Mouse (Mus musculus) liver, embryonic 15.5 days (tissue): ENCODE results near the gene Slc2a3. TPM values are rescaled to one million over a fixed set of nuclear protein-coding genes. Genes with fewer than 3 reads are reported as not detected.
A peak's percentile ranks its signal among the peaks of the same experiment; 100 is the strongest.

ENCODE experiments used
- ATAC-seq: fragments of 200-750 bp; cut with Nextera tagmentation; 2 replicates; pipeline ENCODE4 v1.8.0; 2017; ENCODE audit warnings: moderate number of reproducible peaks, mild to moderate bottlenecking, moderate library complexity; ENCODE audit not compliant: insufficient read depth
- H3K27ac ChIP-seq: fragments of 300-500 bp; sonication (generic); replicated peaks from 2 replicates; pipeline ENCODE4 v1.5.1; 2015; ENCODE audit warnings: mild to moderate bottlenecking, inconsistent platforms
- H3K27me3 ChIP-seq: fragments of 300-500 bp; sonication (generic); 2 replicates; pipeline ENCODE4 v1.6.1; 2015; ENCODE audit warnings: mild to moderate bottlenecking, inconsistent platforms
- H3K36me3 ChIP-seq: fragments of 300-500 bp; sonication (generic); replicated peaks from 2 replicates; pipeline ENCODE4 v1.6.1; 2015; ENCODE audit warnings: moderate library complexity, mild to moderate bottlenecking, inconsistent platforms
- H3K4me1 ChIP-seq: fragments of 300-500 bp; sonication (generic); replicated peaks from 2 replicates; pipeline ENCODE4 v1.6.1; 2015; ENCODE audit warnings: inconsistent platforms
- H3K4me2 ChIP-seq: fragments of 300-500 bp; sonication (generic); 2 replicates; pipeline ENCODE4 v1.6.1; 2015; ENCODE audit warnings: moderate library complexity, mild to moderate bottlenecking, inconsistent platforms
- H3K4me3 ChIP-seq: fragments of 300-500 bp; sonication (generic); replicated peaks from 2 replicates; pipeline ENCODE4 v1.5.1; 2015; ENCODE audit warnings: mild to moderate bottlenecking, inconsistent platforms
- H3K9ac ChIP-seq: fragments of 300-500 bp; sonication (generic); 2 replicates; pipeline ENCODE4 v1.6.1; 2015; ENCODE audit warnings: moderate library complexity, mild to moderate bottlenecking, inconsistent platforms
- H3K9me3 ChIP-seq: fragments of 300-500 bp; sonication (generic); replicated peaks from 2 replicates; pipeline ENCODE4 v1.6.1; 2016; ENCODE audit warnings: inconsistent platforms
- WGBS: fragments of 180-500 bp; shearing (Covaris S2); methylation state at CpG from one replicate; pipeline ENCODE4 v1.1.7; 2015; ENCODE audit warnings: mixed read lengths; ENCODE audit not compliant: insufficient replicate concordance; 5-methylcytosine and 5-hydroxymethylcytosine counted together
- polyA plus RNA-seq: library from polyadenylated mRNA; unstranded; fragments of >200 nt; fragmentation: Nextera tagmentation; extraction: Ambion mirVana; gene quantifications from 2 replicates; pipeline ENCODE4 v1.2.1, GENCODE M21; 2015

The Slc2a3 gene
- polyA plus RNA-seq, 1 experiment from 2014 or later: 11.8 TPM

DNA sequence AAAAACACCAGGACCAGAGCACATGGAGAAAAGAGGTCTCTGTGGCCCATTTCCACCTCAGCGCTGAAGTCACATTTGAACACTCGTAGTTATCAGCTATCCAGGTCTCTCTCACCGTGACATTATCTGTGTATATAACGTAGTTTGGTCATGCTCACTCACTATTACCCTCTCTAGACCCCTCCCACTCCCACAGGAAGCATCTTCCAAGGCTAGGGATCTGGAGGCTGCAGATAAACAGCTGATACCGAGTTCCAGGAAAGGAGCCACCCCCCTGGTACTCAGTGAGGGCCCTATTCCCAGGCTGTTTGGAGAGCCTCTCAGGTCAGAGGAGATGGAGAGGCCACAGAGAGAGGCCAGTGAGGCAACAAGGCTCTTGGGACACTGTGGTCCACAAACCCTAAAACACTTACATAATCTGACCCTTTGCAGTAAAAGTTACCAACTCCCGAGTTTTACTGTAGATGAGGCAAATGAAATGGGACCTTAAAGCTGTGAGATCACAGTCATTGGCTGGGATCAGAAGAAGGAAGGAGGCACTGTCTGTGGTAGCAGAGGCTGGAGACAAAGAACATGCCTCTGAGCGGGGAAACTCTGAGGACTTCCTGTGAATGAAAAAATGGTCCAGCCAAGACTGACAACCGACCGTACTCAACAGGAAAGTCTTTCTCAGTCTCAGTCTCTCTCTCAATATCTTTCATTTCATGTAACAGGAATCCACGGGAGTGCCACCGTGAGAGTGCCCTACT lies 38.3 kb downstream of the Slc2a3 start:
- Histone ChIP-seq H3K4me1 (peaks cover 68% of the 10 kb centered on the region), H3K9ac (no peak overlapping the region), H3K4me2 (peak overlapping the region; percentile 94), H3K9me3 (no peaks in the 10 kb centered on the region), H3K27ac (peak overlapping the region; percentile 79), H3K4me3 (no peak overlapping the region), H3K27me3 (peaks cover 7% of the 10 kb centered on the region), H3K36me3 (no peaks in the 10 kb centered on the region)
- WGBS: 12% methylated on average over 11 of the region's 11 CpGs
- ATAC-seq: peak; percentile 88

DNA sequence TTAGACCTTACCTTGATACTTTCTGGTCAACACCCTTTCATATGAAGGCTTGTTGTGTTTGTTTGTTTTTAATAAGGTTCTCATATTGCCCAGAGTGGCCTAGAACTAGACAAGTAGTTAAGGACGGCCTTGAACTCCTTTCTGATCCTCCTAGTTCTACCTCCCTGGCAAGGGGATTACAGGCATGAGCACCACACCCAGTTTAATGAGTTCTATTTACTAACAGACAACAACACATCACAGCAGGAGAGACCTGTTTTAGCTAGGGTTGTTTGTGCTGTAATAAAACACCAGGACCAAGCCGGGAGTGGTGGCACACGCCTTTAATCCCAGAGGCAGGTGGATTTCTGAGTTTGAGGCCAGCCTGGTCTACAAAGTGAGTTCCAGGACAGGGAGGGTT lies 39.0 kb downstream of the Slc2a3 start:
- ATAC-seq: peak; percentile 22; the same call in 1 of the 2 replicates
- Histone ChIP-seq H3K27ac (peak overlapping the region; percentile 79), H3K9me3 (no peaks in the 10 kb centered on the region), H3K9ac (no peak overlapping the region), H3K27me3 (peaks cover 7% of the 10 kb centered on the region), H3K36me3 (no peaks in the 10 kb centered on the region), H3K4me2 (peak overlapping the region; percentile 94), H3K4me3 (no peak overlapping the region), H3K4me1 (peaks cover 68% of the 10 kb centered on the region)
- 59% methylated on average over 3 of the region's 3 CpGs for WGBS

GRCm38 (mm10) chr6:122761901-122762300 lies 39.5 kb downstream of the Slc2a3 start:
- Histone ChIP-seq H3K4me2 (peak overlapping the region; percentile 94; the same call in 1 of the 2 replicates), H3K27ac (peak overlapping the region; percentile 79)
- no peak for ATAC-seq

DNA sequence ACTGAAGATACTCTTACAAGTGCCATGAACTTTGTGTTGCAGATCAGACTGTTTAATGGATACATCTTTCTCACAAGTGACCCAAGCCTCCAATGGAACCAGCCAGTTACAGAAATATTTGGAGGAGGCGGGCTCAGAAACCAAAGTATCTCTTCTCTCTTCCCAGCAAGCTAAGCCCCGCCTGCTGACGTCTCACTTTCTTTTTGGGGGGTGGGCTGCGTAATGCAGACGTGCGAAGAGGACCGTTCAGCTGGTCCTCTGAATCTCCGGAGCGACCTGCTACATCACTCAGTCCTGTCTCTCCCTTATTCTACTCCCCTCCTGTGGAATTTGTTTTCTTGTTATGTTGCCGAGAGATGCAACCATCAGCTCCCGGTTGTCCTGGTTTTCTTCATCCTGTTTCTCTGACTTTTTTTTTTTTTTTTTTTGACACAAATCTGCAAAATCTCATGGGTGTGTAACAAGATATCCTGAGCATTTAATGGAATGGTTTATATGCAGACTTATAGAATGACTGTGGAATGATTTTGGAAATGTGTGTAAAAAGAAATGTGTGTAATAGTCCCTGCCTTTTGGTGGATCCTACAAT lies 40.3 kb downstream of the Slc2a3 start:
- H3K27me3 ChIP-seq: peaks cover 7% of the 10 kb centered on the region
- WGBS: 6% methylated on average over 11 of the region's 11 CpGs
- no peak for ATAC-seq
- peaks cover 67% of the 10 kb centered on the region for H3K4me1 ChIP-seq
- peak overlapping the region; percentile 47 for H3K4me2 ChIP-seq
- H3K27ac ChIP-seq: no peak overlapping the region
- peak overlapping the region; percentile 38; the same call in 1 of the 2 replicates for H3K4me3 ChIP-seq
- H3K9ac ChIP-seq: no peak overlapping the region; the same call in 1 of the 2 replicates
- no peaks in the 10 kb centered on the region for H3K36me3 ChIP-seq
- H3K9me3 ChIP-seq: no peaks in the 10 kb centered on the region

More at GRCm38 (mm10) chr6:122761901-122762300, 39.5 kb downstream of the Slc2a3 start:
- Histone ChIP-seq H3K9me3 (no peaks in the 10 kb centered on the region), H3K36me3 (no peaks in the 10 kb centered on the region), H3K4me1 (peaks cover 68% of the 10 kb centered on the region), H3K9ac (no peak overlapping the region), H3K4me3 (no peak overlapping the region), H3K27me3 (peaks cover 7% of the 10 kb centered on the region)

DNA sequence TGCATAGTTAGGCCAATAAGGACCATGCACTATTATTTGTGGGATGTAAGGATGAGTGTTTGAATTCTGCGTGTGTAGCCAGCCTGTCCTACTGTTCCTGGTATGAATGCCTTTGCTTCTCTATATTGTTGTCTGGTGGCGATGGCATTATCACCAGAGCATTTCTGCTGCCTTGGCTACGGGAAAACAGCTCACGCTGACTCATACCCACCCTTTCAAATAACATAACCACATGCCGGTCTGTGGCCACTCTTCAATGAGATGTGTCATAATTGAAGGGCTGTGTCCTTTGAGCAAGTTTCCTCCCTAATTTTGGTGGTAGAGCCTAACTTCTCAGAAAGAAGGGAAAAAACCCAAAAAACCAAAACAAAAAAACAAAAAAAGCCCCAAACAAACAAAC lies 42.7 kb downstream of the Slc2a3 start:
- no peak for ATAC-seq
- no peaks in the 10 kb centered on the region for H3K9me3 ChIP-seq
- H3K9ac ChIP-seq: no peak overlapping the region
- H3K36me3 ChIP-seq: no peaks in the 10 kb centered on the region
- H3K4me2 ChIP-seq: no peak overlapping the region
- 23% methylated on average over 5 of the region's 5 CpGs for WGBS
- no peak overlapping the region for H3K27ac ChIP-seq
- H3K4me1 ChIP-seq: peaks cover 43% of the 10 kb centered on the region
- no peaks in the 10 kb centered on the region for H3K27me3 ChIP-seq
- no peak overlapping the region for H3K4me3 ChIP-seq

GRCm38 (mm10) chr6:122755913-122756312 lies 45.5 kb downstream of the Slc2a3 start:
- Histone ChIP-seq H3K27ac (no peak overlapping the region), H3K4me2 (no peak overlapping the region), H3K4me1 (peaks cover 16% of the 10 kb centered on the region), H3K9me3 (no peaks in the 10 kb centered on the region), H3K36me3 (no peaks in the 10 kb centered on the region), H3K27me3 (no peaks in the 10 kb centered on the region), H3K4me3 (no peak overlapping the region), H3K9ac (no peak overlapping the region)
- no peak for ATAC-seq
- WGBS: 19% methylated on average over 2 of the region's 2 CpGs

GRCm38 (mm10) chr6:122750579-122750978 lies 50.9 kb downstream of the Slc2a3 start:
- no peak for ATAC-seq
- no peak overlapping the region for H3K27ac ChIP-seq
- H3K4me2 ChIP-seq: no peak overlapping the region
- H3K9ac ChIP-seq: no peak overlapping the region
- no peaks in the 10 kb centered on the region for H3K4me1 ChIP-seq
- no peaks in the 10 kb centered on the region for H3K9me3 ChIP-seq
- no peak overlapping the region for H3K4me3 ChIP-seq
- no peaks in the 10 kb centered on the region for H3K36me3 ChIP-seq
- H3K27me3 ChIP-seq: no peaks in the 10 kb centered on the region
- 59% methylated on average over 6 of the region's 6 CpGs for WGBS

DNA sequence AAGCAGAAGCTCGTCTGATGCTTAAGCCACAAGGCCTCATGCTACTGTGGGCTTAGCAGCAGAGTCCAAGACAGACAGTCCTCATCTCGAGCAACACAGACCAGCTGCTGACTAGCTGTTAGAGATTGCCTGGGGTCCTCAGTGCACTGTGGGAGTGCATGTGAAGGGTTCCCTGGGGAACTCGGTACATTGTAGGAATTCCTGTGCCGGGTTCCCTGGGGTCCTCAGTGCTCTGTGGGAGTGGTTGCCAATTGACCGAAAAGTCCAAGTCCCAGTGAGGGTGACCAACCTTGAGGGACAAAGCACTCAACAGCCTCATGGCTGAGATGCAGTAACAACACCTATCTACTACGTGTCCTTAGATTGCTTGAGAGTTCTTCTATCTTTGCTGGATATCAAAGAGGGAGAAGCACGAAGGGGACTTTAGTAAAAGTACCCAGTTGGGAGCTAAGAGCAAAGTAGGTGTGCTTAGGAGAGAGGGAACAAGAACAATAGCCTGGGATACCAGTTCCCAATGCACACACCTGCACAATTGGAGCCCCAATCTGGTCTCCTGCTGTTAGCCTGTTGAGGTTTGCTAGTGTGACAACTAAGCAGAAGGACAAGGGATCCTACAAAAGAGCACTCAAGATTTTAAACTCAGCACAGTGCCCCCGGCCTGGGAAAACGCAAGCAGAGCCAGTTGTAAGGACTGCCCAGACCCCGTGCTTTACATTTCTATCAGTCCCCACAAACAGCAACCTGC lies 56.8 kb downstream of the Slc2a3 start:
- no peaks in the 10 kb centered on the region for H3K9me3 ChIP-seq
- H3K4me2 ChIP-seq: no peak overlapping the region
- no peak overlapping the region for H3K27ac ChIP-seq
- 56% methylated on average over 10 of the region's 10 CpGs for WGBS
- peaks cover 17% of the 10 kb centered on the region for H3K4me1 ChIP-seq
- H3K27me3 ChIP-seq: peaks cover 37% of the 10 kb centered on the region
- H3K4me3 ChIP-seq: no peak overlapping the region
- no peaks in the 10 kb centered on the region for H3K36me3 ChIP-seq
- no peak overlapping the region for H3K9ac ChIP-seq
- ATAC-seq: no peak

DNA sequence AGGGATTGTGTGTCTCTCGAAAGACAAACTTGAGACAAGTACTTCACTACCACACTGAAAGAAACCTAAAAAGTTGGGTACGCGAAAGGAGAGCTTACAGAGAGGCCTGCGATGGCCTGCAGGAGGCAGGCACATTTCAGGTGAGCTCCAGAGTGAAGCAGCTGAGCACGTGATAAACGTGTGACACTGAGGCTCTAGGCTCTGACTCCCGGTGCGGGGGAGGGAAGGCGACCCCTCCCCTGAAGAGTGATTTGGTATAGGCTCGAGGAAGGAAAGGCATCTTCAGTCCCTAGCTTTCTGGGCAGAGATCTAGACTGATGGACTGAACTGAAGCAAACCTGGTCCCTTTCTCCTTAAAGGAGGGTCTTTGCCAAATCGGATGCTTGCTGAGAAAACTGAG lies 58.1 kb downstream of the Slc2a3 start:
- H3K36me3 ChIP-seq: no peaks in the 10 kb centered on the region
- no peak overlapping the region for H3K27ac ChIP-seq
- 30% methylated on average over 11 of the region's 11 CpGs for whole genome bisulfite sequencing
- H3K4me3 ChIP-seq: no peak overlapping the region
- H3K4me1 ChIP-seq: peaks cover 17% of the 10 kb centered on the region
- no peaks in the 10 kb centered on the region for H3K9me3 ChIP-seq
- ATAC-seq: no peak
- peaks cover 37% of the 10 kb centered on the region for H3K27me3 ChIP-seq
- H3K9ac ChIP-seq: no peak overlapping the region
- H3K4me2 ChIP-seq: no peak overlapping the region

DNA sequence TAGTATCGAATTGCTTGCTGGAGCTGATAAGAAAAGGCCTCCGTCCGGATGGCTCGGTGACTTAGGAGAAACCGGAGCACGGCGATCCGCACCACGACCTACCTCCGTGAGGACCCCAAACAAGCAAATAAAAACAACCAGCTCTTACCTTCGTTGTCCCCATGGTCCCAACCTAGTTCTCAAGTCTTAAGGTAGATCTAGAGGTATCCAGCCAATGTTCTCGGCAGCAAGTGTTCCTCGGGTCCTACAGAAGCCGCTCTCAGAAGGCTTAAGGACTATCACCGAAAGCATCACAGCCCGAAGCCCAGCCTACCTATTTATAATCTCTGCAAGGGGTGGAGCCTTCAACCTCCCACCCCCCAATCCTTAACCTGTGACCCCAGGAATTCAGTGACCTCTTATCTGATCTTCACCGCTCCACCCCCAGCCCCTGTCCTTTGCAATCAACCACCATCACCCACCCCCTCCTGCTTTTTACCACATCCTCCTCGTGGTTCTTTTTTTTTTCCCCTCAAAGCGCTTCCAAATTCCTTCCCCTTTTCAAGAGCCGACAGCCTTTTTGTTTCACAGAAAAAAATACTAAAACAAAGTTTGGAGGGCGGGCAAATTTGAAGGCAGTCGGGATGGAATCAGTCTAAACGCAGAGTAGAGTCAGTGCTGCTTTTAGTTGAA lies 59.1 kb downstream of the Slc2a3 start:
- Histone ChIP-seq H3K4me1 (peaks cover 17% of the 10 kb centered on the region), H3K27ac (no peak overlapping the region), H3K36me3 (no peaks in the 10 kb centered on the region), H3K27me3 (peaks cover 37% of the 10 kb centered on the region), H3K9ac (0 out of 2 replicates have a peak overlapping the region, but pooled peaks have one; percentile 8), H3K4me2 (peak overlapping the region; percentile 66), H3K9me3 (no peaks in the 10 kb centered on the region), H3K4me3 (peak overlapping the region; percentile 44)
- ATAC-seq: no peak; the same call in 1 of the 2 replicates
- WGBS: 1% methylated on average over 23 of the region's 23 CpGs
